Mouse (Mus musculus) naive thymus-derived CD4-positive, alpha-beta T cell, adult 5 months (primary cell): Measurements from ENCODE around the gene Igfbp4. TPM values are rescaled to one million over a fixed set of nuclear protein-coding genes. Genes with fewer than 3 reads are reported as not detected.

Experiments
- polyA plus RNA-seq: library from polyadenylated mRNA; unstranded; fragments of 100-300 nt; shearing (Covaris generic); gene quantifications from one replicate; pipeline ENCODE4 v1.2.1, GENCODE M21; 2017

The Igfbp4 gene
- 1,235 TPM for polyA plus RNA-seq

GRCm38 (mm10) chr11:99041051-99041729, at the start of gene Igfbp4:
Igfbp4 (plus strand) TSS chr11:99041244.

GRCm38 (mm10) chr11:99023500-99024467, 17.3 kb upstream of the Igfbp4 start, which contains the start of gene Top2a:
Top2a (minus strand) TSS chr11:99024189.

GRCm38 (mm10) chr11:99089077-99089601, 48.1 kb downstream of the Igfbp4 start, which contains the start of gene Tns4:
Tns4 (minus strand) TSS chr11:99089306.

Other genes with a start within 250 kb of the Igfbp4 start
- gene Msl1, start 245.7 kb upstream of the Igfbp4 start, polyA plus RNA-seq, result 26.7 TPM
- gene Casc3, start 236.3 kb upstream of the Igfbp4 start, polyA plus RNA-seq, result 124 TPM
- not detected for gene Rapgefl1, start 204.5 kb upstream of the Igfbp4 start, polyA plus RNA-seq
- 4.3 TPM for gene Wipf2, start 177.6 kb upstream of the Igfbp4 start, polyA plus RNA-seq
- gene Cdc6, start 133.4 kb upstream of the Igfbp4 start, polyA plus RNA-seq, result 0.52 TPM
- gene Rara, start 113.4 kb upstream of the Igfbp4 start, polyA plus RNA-seq, result 35.0 TPM
- 0.42 TPM for gene Gjd3, start 58.2 kb upstream of the Igfbp4 start, polyA plus RNA-seq
- gene Top2a, start 17.1 kb upstream of the Igfbp4 start, polyA plus RNA-seq, result 4.5 TPM
- 0.14 TPM for gene Tns4, start 48.1 kb downstream of the Igfbp4 start, polyA plus RNA-seq
- gene Ccr7, start 113.8 kb downstream of the Igfbp4 start, polyA plus RNA-seq, result 3,115 TPM
- gene Smarce1, start 189.8 kb downstream of the Igfbp4 start, polyA plus RNA-seq, result 229 TPM
- gene Krt222, start 202.8 kb downstream of the Igfbp4 start, polyA plus RNA-seq, result 0.58 TPM
- gene Krt24, start 244.0 kb downstream of the Igfbp4 start, polyA plus RNA-seq, result not detected